Mouse (Mus musculus): Measurements from ENCODE around the gene Pou2f3.

Gene Pou2f3

DNA sequence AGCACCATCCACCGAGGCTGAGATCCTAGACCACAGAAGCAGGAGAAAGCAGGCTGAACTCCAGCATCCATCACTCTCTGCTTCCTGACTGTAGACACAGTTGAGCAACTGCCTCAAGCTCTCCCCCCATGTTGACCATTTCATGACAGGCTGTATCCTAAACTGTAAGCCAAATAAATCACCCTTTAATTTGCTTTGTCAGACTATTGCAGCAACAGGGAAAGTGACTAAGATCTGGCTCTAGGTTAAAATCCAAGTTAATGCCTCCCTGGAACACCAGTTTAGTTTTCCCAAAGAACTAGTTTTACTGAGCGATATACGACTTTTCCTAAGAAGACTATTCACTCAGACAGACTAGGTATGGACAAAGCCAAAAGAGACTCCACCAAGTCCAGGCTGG, 131.5 kb downstream of the Pou2f3 start:
- no peak for DNase-seq (ENCODE audit: low spot score)

DNA sequence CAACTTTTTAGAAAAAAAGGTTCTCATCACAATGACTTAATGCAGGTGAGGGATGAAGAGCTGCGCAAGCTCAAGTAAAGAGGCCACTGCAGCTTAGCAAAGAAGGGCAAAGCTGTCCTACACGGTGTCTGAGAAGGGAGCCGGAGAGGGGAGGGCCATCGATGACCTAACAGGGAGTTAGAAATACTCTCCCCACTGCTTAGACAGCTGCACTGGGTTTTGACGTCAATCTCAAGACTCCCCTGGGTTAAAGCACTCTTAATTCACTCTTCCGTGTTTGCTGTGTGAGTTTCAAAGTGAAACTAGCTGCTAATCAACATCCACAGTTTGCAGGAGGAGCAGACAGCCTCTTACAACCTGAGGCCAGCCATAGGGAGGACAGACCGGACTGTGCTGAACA, 134.0 kb downstream of the Pou2f3 start:
- no peak for DNase-seq (ENCODE audit: low spot score)

DNA sequence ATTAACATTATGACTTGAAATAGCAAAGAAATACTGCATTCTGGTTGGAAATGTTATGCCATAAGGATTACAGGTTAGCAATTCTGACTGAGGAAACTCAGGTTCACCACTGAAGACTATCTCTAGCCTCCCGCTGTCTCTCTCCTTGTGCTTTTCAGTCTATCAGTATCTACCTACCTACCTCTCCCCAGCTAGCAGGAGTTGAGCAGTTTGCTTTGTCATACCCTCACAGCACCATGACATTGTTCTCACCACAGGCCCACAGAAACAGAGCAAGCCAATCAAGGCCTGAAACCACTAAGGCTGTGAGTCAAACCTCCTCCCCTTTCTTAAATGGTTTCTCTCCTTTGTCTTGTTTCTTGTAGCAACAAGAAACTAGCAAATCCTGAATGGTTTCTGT, 135.6 kb downstream of the Pou2f3 start:
- DNase-seq (ENCODE audit: low spot score) = no peak

Data from ovary, adult 18-20 months (tissue).